Mouse (Mus musculus) testis, postnatal 14 days (tissue): Measurements from ENCODE around the gene Cend1.
"Not testable (repeated sequence)": the region's sequence is repeated elsewhere in the genome, so short reads cannot be mapped to it uniquely, and the experiment has no call there.

Source experiments
- DNase-seq: peaks from one replicate; pipeline ENCODE4 v3.0.0; 2021; ENCODE audit warnings: low spot score

The Cend1 gene

DNA sequence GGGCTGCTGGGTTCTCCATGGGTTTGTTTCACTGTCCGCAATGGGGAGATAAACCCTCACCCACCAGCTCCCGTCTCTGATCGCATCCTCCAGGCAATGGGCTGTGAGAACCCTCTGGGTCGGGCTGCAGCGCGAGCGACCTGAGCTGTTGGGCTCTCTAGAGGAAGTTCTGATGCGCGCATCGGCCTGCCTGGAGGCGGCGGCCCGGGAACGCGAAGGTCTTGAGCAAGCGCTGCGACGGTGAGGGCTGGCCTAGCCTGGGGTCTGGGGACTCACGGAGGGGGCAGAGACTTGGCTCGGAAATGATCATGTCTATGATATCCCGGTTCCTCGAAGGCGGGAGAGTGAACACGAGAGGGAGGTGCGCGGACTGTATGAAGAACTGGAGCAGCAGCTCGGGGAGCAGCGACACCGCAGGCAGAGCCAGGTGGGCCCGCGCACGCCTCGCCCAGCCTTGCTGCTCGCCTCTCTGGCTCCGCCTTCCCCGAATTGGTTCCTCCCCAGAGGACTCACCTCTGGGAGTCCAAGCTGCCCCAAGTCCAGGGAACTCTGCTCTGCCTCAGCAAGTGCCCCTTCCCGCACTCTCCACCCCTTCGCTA is 35.4 kb upstream of the Cend1 start:
- peak; percentile 66 for DNase-seq

DNA sequence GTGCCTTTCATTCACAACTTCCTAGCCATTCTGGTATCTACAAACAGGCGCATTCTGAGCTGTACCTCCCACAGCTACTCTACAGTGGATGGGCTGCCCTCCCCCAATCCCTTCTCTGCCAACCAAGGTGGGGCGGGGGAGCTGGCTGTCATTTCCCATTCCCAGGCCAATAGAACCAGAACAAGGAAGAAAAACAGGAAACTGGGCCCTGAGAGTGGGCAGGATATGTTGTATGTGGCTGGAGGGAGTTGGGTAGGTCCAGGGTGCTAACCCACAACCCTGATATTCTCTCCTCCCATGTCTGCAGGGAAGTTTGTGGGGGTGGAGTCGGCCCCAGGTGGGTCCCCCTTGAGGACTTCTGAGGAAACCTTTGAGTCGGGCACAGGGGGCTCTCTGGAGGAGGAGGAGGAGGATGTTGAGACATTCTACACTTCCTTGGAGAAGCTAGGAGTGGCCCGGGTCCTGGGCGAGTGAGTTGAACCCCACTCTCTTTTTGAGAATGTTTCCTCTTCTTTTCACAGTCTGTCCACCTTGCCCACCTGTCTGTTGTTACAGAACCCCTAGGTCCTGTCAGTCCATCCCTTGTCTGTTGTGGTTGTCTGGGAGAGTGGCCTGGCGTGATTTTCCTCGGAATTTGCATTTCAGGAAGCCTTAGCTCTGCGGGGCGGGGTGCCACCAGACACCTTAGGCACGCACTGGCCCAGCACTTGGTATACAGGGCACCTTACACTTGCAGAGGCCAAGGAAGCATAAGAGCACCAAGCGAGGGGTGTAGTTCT is 34.7 kb upstream of the Cend1 start:
- peak; percentile 7 for DNase-seq

DNA sequence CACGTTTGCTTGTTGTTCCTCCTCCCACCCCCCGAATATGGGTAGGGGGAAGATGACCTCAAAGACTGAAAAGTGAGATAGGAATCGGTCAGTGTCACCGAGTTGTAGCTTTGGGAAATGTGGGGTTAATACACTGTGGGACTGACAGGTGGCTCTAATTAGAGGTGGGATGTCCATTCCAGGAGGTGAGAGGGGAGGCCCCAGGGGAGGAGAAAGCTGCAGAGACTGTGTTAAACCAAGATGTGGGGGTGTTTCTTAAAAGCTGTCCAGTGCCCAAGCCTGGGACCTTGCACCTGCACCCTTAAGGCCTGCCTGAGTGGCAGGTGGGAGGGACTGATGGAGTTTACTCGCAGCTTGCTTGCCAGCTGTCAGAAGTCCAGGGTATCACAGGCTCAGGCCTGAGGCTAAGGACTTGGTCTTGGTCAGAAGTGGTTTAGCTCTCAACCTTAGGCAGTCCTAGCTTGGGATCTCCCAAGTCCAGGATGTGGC is 33.1 kb upstream of the Cend1 start:
- no peak for DNase-seq

DNA sequence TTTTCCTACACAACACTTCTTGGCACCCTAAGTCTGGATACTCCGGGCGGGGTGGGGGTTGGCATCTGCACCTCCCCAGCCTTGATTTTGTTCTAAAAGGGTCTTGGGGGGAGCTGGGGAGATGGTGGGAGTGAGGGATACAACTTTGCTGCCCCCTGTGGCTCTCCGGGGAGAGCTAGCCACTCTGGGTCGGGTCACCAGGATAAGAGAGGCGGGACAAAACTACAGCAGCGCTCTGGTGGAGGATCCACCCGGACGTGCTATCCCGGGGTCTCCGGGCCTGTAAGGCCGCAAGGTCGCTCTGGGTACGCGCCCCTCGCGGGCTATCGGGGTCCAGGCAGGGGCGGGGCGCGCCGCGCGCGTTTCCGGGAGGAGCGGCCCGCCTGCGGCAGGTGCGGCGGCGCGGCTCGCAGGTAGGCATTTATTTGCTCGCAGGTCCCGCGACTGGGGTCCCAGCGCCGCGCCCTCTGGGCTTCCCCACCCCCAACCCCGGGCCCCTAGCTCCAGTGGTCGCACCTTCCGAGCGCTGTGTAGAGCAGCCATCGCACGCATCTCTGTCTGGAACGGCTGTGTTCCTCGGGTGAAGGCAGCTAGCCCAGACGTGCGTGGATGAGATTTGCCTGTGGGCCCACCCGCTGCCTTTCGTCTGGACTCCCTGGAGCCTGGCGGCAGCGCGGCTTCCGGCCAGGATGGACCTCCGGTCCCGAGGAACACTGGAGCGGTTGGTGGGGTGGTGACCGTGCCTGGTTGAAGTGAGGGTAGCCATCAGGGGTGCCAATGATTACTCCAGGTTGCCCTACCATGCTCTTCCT is 32.4 kb upstream of the Cend1 start:
- no peak for DNase-seq

DNA sequence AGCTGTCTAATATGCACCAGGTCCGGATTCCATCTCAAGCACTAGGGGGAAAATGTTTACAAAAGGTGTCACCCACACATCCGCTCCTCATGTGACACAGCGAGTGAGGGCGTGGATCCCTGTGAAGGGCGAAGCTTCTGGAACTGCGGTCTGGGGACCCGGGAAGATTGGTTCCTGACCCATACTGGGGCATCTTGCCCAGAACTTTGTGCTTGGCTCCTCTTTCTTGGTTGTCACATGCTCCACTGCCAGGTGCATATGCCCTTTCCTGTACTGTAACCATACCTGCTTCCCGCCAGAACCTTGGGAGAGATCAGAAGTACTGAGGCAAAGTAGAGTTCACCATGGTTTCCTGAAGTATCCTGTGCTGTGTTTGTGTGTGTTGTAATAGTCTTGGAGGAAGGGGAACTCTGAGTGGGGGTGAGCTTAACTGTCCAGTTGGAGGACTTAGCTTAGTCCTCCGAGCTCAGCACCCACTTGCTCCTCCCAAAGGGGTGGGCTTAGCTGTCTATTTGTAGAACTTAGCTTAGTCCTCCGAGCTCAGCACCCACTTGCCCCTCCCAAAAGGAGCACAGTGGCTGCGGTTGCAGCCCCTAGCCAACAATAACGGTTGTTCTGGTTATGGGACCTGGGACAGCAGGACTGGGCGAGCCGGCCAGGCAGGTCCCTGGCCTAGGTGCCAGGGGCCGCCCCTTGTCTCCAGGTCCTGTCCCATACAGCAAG is 31.3 kb upstream of the Cend1 start, which contains the start of gene Cracr2b:
Gene Cracr2b (plus strand): TSS at position 704 of the 723 bp plus-strand sequence.
- no peak for DNase-seq

DNA sequence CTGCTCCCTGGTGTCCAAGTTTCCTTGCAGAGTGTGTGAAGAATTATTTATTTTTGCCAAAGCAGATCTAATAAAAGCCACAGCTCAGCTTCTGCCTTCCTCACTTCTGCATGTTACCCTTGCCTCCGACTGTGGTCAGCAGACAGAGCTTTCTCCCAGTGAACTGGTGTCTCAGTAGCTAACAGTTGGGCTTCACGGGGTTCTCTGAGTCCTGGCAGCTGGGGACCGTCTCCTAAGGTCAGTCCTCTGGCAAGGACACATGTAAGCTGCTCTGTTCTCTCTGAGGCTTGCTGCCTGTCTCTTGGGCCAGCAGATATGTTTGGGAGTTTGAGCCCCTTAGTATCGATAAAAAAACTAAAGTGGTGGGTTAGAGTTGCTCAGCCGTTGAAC is 30.7 kb upstream of the Cend1 start:
- DNase-seq: no peak

DNA sequence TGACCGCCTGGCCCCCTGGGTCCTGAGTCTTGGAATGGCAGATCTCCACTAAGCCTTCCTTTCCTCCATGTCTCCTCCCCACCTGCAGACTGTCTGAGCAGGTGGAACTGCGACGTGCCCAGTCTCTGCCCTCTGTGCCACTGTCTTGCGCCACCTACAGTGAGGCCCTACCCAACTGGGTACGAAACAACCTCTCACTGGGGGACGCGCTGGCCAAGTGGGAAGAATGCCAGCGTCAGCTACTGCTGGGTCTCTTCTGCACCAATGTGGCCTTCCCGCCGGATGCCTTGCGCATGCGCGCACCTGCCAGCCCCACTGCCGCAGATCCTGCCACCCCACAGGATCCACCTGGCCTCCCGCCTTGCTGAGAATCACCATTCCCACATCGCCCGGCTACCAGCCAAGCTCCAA is 30.0 kb upstream of the Cend1 start:
- no peak for DNase-seq

DNA sequence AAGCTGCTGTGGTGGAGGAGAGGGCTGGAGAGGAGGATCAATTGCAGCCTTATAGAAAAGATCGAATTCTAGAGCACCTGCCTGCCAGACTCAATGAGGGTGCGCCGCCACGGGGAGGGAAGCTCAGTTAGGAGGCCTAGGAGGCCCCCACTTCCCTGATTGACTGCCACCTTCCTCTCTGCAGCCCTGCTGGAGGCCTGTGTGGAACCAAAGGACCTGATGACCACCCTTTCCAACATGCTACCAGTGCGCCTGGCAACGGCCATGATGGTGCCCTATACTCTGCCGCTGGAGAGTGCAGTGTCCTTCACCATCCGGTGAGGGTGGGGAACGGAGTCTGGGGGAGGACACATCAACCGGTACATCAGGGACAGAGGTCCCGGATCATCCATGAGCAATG is 29.4 kb upstream of the Cend1 start:
- DNase-seq: no peak

DNA sequence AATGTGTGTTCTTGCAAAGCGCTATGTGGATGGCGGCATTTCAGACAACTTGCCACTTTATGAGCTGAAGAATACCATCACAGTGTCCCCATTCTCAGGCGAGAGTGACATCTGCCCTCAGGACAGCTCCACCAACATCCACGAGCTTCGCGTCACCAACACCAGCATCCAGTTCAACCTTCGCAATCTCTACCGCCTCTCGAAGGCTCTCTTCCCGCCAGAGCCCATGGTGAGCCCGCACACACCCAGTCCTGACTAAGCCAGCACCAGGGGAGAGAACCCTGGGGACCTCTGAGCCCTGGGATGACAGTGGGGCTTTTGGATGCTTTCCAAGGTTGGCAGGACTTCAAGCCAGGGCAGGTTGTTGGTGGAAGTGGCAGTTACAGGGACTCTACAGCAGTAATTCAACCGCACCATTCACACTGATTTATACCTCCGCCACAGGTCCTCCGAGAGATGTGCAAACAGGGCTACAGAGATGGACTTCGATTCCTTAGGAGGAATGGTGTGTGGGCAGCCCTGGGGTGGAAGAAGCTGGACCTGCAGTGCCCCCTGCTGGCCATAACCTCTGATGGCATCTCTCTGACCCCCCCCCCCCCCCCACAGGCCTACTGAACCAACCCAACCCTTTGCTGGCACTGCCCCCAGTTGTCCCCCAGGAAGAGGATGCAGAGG is 28.8 kb upstream of the Cend1 start:
- DNase-seq: no peak

DNA sequence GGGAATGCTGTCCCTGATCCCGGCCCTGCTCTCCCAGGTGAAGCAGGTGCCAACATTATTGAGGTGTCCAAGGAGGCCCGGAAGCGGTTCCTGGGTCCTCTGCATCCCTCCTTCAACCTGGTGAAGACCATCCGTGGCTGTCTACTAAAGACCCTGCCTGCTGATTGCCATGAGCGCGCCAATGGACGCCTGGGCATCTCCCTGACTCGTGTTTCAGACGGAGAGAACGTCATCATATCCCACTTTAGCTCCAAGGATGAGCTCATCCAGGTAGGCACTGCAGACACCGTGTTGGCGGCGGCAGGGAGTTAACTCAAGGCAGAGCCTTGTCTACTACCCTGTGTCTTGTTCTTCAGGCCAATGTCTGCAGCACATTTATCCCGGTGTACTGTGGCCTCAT is 27.9 kb upstream of the Cend1 start:
- DNase-seq: no peak

DNA sequence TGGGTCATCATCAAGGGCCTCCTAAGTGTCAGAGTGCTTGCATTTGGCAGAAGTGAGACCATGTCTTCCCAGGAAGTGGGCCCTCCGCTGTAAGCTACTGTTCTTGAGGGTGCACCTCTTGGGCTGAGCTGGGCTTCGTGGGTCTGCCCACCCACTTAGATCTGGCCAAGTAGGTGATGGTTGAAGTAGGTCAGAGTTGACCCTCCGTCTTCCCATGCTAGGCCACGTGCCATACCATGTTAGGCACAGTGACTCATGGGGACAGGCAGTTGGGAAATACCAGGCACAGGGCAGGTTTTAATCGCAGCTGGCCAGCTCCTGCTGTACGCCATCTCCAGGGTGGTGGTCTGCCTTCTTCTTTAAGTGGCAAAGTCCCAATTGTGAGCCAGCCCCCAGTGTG is 27.4 kb upstream of the Cend1 start:
- DNase-seq: no peak

DNA sequence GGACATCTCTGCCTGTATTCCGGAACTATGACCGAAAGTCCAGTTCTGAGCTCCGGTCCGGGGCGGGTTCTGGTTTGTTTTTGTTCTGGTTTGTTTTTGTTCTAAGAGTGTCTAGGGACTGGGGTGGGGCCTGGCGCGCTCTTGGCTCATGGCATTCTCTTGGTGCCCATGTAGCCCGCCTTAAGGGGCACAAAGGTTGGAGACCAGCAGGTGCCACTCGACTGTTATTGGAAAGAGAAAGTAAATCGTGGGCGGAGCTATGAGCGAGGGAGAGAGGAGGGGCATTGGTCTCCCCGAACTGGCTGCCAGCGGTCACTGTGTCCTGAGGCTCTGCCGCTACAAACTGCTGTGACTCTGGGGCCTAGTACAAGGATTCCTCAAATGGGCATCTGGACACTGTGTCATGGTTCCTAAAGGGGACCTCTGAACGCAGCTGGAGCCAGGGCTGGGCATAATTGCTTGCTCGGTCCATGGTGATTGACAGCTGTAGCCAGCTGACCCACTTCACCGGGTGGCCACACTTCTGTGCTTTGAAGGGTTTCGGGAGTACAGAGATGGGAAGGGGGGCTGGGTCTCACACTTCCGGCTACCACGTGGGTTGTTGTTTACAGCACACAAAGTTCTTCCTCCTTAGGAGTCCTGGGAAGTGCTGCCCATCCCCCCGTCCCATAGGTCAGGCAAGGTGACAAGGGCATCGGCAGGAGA is 26.5 kb upstream of the Cend1 start:
- no peak for DNase-seq

DNA sequence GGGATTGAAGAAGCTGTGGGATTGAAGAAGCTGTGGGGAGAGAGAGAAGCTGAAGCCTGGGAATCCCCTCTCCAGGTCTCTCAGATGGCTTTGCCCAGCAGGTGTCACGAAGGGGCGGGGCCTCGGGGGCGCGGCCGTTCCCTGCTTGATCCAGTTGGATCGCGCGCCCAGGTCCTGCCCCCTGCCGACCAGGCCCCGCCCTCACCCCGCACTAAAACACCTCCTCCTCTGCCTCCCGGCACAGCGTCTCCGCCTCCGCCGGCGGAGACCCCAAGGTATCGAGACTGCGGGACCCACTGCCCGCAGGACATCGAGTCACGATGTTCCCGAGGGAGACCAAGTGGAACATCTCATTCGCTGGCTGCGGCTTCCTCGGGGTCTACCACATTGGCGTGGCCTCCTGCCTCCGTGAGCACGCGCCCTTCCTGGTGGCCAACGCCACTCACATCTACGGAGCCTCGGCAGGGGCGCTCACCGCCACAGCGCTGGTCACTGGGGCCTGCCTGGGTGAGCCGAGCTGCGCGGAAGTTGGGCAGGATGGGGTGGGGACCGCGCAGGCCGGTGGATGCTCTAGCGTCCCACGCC is 25.8 kb upstream of the Cend1 start, which contains the start of gene Pnpla2:
Gene Pnpla2 (plus strand): TSS at position 232 of the 585 bp plus-strand sequence.
- peak; percentile 91 for DNase-seq

DNA sequence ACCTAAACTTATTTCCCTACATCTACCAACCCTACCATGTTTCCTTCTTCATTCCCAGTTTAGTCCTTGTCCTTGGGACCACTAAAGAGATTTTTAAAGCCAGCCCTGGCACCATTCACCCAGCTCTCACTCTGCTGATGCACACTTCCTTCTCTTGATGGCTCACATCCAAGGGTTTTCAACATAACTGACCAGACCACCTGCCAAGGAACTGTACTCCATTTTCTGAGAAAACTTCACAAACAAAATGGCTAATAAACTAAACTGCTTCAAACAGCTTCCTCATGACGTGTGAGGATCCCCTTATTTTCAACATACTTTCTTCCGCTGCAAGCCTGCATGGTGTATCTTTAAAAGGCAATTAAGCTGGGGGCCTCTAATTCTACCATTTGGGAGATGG is 24.3 kb upstream of the Cend1 start:
- no peak for DNase-seq

DNA sequence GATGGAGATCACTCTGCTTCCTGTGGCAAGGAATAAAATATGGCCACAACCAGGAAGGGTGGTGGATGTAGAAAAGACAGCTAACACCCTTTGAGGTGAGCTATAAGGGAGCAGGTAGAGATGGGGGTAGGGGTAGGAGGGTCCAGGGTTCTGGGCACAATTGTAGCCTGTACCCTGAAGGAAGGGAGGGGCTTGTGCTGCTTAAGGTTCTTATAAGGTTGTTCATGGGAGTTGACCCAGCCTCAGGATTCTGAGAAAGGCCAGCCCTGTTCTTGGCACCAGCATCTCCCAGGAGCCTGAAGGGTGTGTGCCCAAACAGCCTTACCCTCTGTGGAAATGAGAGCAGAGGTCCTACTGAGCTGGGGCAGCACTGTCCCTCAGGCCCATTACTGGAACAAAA is 22.6 kb upstream of the Cend1 start:
- no peak for DNase-seq

DNA sequence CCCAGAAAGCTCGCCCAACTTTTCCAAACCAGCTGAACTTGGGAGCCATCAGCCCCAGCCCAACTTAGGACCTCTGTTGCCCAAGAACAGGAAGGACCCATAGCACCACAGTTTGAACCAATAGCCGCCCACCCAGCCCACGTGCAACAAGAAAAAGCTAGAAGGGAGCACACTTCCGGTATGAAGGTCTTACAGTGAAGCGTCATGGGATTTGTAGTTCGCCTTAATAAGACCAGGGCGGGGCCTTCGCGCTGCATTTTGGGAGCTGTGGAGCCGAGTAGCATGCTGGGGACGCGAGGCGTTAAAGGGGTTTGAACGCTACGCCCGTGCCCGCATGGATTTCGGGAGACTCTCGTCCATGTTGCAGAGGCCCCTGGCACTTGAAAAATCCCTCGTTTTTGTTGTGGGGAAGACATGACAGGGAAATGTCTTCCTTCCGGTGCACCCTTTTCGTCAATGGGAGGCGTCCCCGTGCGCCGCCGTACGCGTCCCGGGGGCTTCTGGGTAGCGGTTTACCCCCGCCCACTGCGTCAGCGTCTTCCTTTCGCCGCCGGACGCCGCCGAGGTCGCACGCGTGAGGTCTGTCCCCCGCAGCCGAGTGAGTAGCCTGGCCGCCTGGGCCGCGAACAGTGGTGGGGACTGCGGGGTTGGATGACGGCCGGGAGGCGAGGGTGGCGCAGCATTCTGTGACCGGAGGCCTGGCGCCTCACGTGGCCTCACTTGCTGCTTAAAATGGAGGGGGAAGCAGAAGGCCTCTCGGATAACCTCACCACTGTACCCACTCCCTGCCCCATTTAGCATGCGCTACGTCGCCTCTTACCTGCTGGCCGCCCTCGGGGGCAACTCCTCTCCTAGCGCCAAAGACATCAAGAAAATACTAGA is 18.1 kb upstream of the Cend1 start, which contains the start of gene Rplp2:
Gene Rplp2 (plus strand): TSS at position 261 of the 882 bp plus-strand sequence.
- peak; percentile 94 for DNase-seq

DNA sequence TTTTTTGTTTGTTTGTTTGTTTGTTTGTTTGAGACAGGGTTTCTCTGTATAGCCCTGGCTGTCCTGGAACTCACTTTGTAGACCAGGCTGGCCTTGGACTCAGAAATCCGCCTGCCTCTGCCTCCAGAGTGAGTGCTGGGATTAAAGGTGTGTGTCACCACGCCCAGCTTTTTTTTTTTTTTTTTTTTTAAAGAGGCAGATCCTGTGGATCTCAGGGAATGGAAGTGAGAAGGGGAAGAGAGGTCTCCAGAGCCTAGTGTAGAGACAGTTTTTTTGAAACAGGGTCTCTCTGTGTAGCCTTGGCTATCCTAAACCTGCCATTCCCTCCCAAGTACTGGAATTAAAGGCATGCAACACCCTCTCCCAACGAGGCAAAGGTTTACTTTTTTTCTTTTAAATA is 17.1 kb upstream of the Cend1 start:
- DNase-seq: not testable (repeated sequence)

DNA sequence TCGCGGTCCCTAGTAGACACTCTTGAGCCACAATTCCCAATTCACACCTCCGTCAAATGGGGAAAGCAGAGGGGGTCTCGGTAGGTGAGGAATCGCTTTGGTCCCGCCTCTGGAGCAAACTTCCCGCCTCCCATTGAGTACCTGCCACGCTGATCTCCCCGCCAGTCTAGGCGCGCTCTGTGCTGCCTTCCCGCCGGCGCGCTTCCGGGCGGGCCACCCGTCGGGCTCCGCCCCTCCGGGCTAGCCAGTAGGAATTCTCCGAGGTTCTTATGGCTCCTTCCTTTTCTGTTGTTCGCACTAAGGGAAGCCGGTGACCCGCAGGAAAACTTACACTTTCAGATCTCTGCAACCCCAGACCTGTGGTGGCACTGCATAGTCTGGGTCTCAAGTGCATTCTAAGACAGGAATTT is 14.5 kb upstream of the Cend1 start, which contains the start of gene Pidd1:
Gene Pidd1 (minus strand): TSS at position 198 of the 410 bp plus-strand sequence.
- DNase-seq: no peak
